Mouse (Mus musculus): ENCODE results near the gene Begain.

GRCm38 (mm10) chr12:109074777-109075285, 6.8 kb upstream of the Begain start:
- TF ChIP-seq GATA1 (IDR thresholded peaks at IDR 0.05; ENCODE audit: borderline replicate concordance, low read length): no peak
- TF ChIP-seq FLI1 (IDR thresholded peaks at IDR 0.05; ENCODE audit: low read length): no peak
